Mouse (Mus musculus) erythroblast, embryonic 14.5 days (primary cell): Measurements from ENCODE around the gene Ptprt.

Source experiments
- GATA1 ChIP-seq: IDR thresholded peaks from 2 replicates; pipeline ENCODE4 v1.6.1; 2012; ENCODE audit warnings: low read length, inconsistent platforms, mixed read lengths
- TAL1 ChIP-seq: IDR thresholded peaks from 3 replicates; pipeline ENCODE4 v1.6.1; 2012; ENCODE audit warnings: low read length, inconsistent platforms, mixed read lengths

DNA sequence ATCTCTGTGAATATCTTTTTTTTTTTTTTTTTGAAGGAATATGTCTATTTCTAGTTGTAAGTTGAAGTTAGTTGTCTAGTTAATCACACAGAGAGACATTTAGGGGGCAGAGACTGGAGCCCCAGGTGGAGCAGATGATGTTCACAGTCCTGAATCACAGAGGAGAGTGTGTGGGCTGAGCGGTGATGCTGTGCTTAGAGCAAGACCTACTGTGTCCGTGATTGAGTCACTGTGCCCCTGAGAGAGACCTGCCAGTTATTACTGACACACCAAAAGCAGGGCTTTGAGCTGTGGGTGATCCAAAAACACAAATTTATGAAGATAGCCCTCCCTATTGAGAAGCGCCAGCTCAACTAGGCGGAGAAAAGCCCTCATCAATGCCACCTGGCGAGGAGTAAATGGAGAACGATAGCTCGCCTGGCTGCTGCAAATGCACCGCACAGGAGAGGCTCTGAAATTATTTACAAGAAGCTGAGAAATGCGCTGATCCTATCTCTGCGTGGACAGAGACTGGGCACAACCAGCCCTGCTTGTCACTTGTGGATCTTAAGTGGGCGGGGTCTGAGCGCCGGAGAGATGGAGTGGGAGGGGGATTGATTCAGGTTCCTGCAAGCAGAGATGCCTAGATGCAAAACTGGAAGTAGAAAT, 1162.4 kb downstream of the Ptprt start:
- no peak for TF ChIP-seq GATA1
- TF ChIP-seq TAL1 = no peak
